ENCODE assay signal across 8 mouse cellular contexts in the genomic region with DNA sequence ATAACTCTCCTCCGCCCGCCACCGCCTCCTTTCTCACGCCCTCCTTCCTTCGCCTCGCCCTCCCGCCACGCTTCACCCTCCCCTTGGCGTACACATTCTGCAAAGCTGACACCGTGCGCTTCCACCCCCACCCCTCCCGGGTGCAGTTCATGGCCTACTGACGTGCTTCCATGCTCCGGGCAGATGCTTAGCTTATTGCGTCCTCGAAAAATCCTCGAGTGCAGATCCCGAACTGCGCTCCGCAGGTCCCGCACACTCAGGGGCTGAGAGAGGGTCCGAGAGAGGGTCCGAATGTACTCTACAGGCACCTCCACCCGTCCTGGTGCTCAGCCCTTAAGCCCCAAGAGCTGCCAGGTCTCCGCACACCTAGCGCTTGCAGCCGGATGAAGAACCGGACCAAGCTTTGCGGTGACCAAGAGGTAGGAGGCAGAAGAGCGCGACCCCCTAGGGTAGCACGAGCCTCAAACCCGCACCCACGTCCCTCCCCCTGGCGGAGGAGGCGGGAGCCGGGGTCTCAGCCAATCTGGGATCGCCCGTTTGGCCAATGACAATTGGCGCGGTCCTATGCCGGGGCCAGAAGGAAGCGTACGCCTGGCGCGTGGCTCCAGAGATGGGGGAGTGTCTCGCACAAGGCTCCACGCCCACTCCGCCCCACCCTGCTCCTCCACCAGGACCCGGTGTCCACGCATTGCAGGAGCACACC. TPM values are rescaled to one million over a fixed set of nuclear protein-coding genes. Genes with fewer than 3 reads are reported as not detected.
DNase-seq lines count a peak whose midpoint lies in the region; ATAC-seq lines count a peak whose summit lies in the region.

TSS of gene Ascl2 (minus strand) at position 456 of the 703 bp plus-strand sequence.

- H3K27ac ChIP-seq in liver, embryonic 11.5 days (ENCODE audit: low read depth, low read length), result no peak within 1 kb of the TSS; the same call in 1 of the 2 replicates

- H3K9ac ChIP-seq in liver, embryonic 11.5 days (ENCODE audit: low read depth, low read length), result peak within 1 kb of the TSS; percentile 20; the same call in 1 of the 2 replicates

- ATAC-seq in liver, embryonic 11.5 days (replicated peaks; ENCODE audit: low FRiP score), result peak; percentile 34; the same call in 1 of the 2 replicates

- no peaks in the 10 kb centered on the region for H3K36me3 ChIP-seq in liver, embryonic 11.5 days (ENCODE audit: control insufficient read depth, insufficient read depth, low read length)

- peak within 1 kb of the TSS; percentile 51 for H3K4me3 ChIP-seq in liver, embryonic 11.5 days (ENCODE audit: low read depth, low read length)

- peaks cover 12% of the 10 kb centered on the region for H3K4me1 ChIP-seq in liver, embryonic 11.5 days (replicated peaks; ENCODE audit: control insufficient read depth, insufficient read depth, low read length)

- H3K9me3 ChIP-seq in liver, embryonic 11.5 days (ENCODE audit: control insufficient read depth, low read length), result no peaks in the 10 kb centered on the region

- H3K4me2 ChIP-seq in liver, embryonic 11.5 days, result peak within 1 kb of the TSS; percentile 73

- WGBS in liver, embryonic 11.5 days, result 2% methylated on average over 50 of the region's 51 CpGs

- peak; percentile 31 for DNase-seq in right cerebral cortex, postnatal 4 days
- DNase-seq in right cerebral cortex, postnatal 25 days, result no peak
- peak; percentile 22 for DNase-seq in embryo, embryonic 11.5 days (ENCODE audit: low read depth, low spot score)
- peak; percentile 25 for DNase-seq in heart, postnatal 4 days
- peak; percentile 48 for DNase-seq in liver, embryonic 11.5 days (ENCODE audit: low spot score)
- DNase-seq in neural tube, embryonic 10.5 days (ENCODE audit: extremely low spot score, low spot score), result peak; percentile 56
- DNase-seq in cerebellum, adult 11 months, result no peak
- no peak for DNase-seq in cerebellum, adult 9-11 months

- peaks cover 84% of the 10 kb centered on the region for H3K27me3 ChIP-seq in liver, embryonic 11.5 days (replicated peaks; ENCODE audit: control insufficient read depth, insufficient read depth, low read length)

RNA-seq across cellular contexts. Expression of gene Ascl2, which starts in this region (rescaled TPM):
- not detected for total RNA-seq in heart, postnatal 4 days (2021)
- 1.5 and 1.8 TPM in 2 replicates for polyA plus RNA-seq in liver, embryonic 11.5 days (2014; fragmentation: Nextera tagmentation; extraction: Ambion mirVana)

Comparison
In these comparisons a context has a peak if more than half of its experiments do, and no peak if none do; other contexts are left out.
1. DNase-seq: peak in right cerebral cortex, postnatal 4 days (single experiment), embryo, embryonic 11.5 days (single experiment), liver, embryonic 11.5 days (single experiment) and neural tube, embryonic 10.5 days (single experiment); none in right cerebral cortex, postnatal 25 days (single experiment), cerebellum, adult 11 months (single experiment) and cerebellum, adult 9-11 months (single experiment).
2. Peak in DNase-seq in heart, postnatal 4 days; RNA of the gene not detected or under 1 TPM.